Mouse (Mus musculus) limb, embryonic 15.5 days (tissue): ENCODE measurements around the gene Amz1. TPM values are rescaled to one million over a fixed set of nuclear protein-coding genes. Genes with fewer than 3 reads are reported as not detected.

Experiments
- polyA plus RNA-seq: library from polyadenylated mRNA; unstranded; fragments of >200 nt; fragmentation: Nextera tagmentation; extraction: Ambion mirVana; gene quantifications from 2 replicates; pipeline ENCODE4 v1.2.1, GENCODE M21; 2015

Gene Amz1
- polyA plus RNA-seq, 1 experiment from 2014 or later, result 1.5 TPM

Other genes with a start within 250 kb of the Amz1 start
- 28.3 and 36.3 TPM in 2 replicates for gene Chst12, start 218.6 kb upstream of the Amz1 start, polyA plus RNA-seq
- 0.31 TPM in 1 of 2 replicates, not detected in the other for gene Grifin, start 159.1 kb upstream of the Amz1 start, polyA plus RNA-seq
- 16.9 and 19.7 TPM in 2 replicates for gene Lfng, start 116.8 kb upstream of the Amz1 start, polyA plus RNA-seq
- 29.9 and 34.1 TPM in 2 replicates for gene Ttyh3, start 75.1 kb upstream of the Amz1 start, polyA plus RNA-seq
- 22.3 and 23.7 TPM in 2 replicates for gene Iqce, start 21.7 kb upstream of the Amz1 start, polyA plus RNA-seq
- 24.4 and 25.7 TPM in 2 replicates for gene Brat1, start 19.1 kb upstream of the Amz1 start, polyA plus RNA-seq
- gene Gna12, start 106.3 kb downstream of the Amz1 start, polyA plus RNA-seq, result 19.1 and 24.3 TPM in 2 replicates